Mouse (Mus musculus) kidney, postnatal 0 days (tissue): ENCODE measurements at regions not wholly inside any gene's neighbourhood (a gene's known extent, or its start where the extent isn't known, plus 50 kb on each side); places are given as distances from the start of the nearest gene placed in this dataset.

ENCODE experiments used
- ATAC-seq: fragments of 200-750 bp; cut with Nextera tagmentation; replicated peaks from 2 replicates; pipeline ENCODE4 v1.8.0; 2017; ENCODE audit warnings: low read depth, moderate number of reproducible peaks, moderate TSS enrichment, moderate library complexity; ENCODE audit not compliant: low FRiP score
- DNase-seq: peaks from one replicate; pipeline ENCODE4 v3.0.0-alpha.2; 2016; ENCODE audit warnings: low spot score
- H3K27ac ChIP-seq: fragments of 300-500 bp; sonication (generic); 2 replicates; pipeline ENCODE4 v1.5.1; 2014; ENCODE audit warnings: mild to moderate bottlenecking
- H3K27me3 ChIP-seq: fragments of 300-500 bp; sonication (generic); 2 replicates; pipeline ENCODE4 v1.6.1; 2014; ENCODE audit warnings: low read length, mixed read lengths; ENCODE audit not compliant: insufficient read depth
- H3K36me3 ChIP-seq: fragments of 300-500 bp; sonication (generic); 2 replicates; pipeline ENCODE4 v1.6.1; 2014; ENCODE audit warnings: low read length, mixed read lengths; ENCODE audit not compliant: insufficient read depth
- H3K4me1 ChIP-seq: fragments of 300-500 bp; sonication (generic); replicated peaks from 2 replicates; pipeline ENCODE4 v1.6.1; 2014; ENCODE audit warnings: antibody characterized with exemption, low read length, mixed read lengths; ENCODE audit not compliant: insufficient read depth
- H3K4me2 ChIP-seq: fragments of 300-500 bp; sonication (generic); 2 replicates; pipeline ENCODE4 v1.6.1; 2014; ENCODE audit warnings: mild to moderate bottlenecking, low read length, moderate library complexity, mixed read lengths
- H3K4me3 ChIP-seq: fragments of 300-500 bp; sonication (generic); replicated peaks from 2 replicates; pipeline ENCODE4 v1.5.1; 2014; ENCODE audit warnings: low read depth, low read length
- H3K9ac ChIP-seq: fragments of 300-500 bp; sonication (generic); 2 replicates; pipeline ENCODE4 v1.6.1; 2014; ENCODE audit warnings: low read depth, low read length
- H3K9me3 ChIP-seq: fragments of 300-500 bp; sonication (generic); replicated peaks from 2 replicates; pipeline ENCODE4 v1.6.1; 2016; ENCODE audit warnings: low read length, inconsistent platforms, mixed read lengths
- CTCF ChIP-seq: IDR thresholded peaks from 2 replicates; pipeline ENCODE4 v1.5.1; 2016; ENCODE audit warnings: antibody characterized with exemption, low read depth, mild to moderate bottlenecking, moderate library complexity
- WGBS: fragments of 180-500 bp; shearing (Covaris S2); extraction: QIAGEN DNeasy Blood & Tissue Kit; methylation state at CpG from one replicate; pipeline ENCODE4 v1.1.7; 2014; 5-methylcytosine and 5-hydroxymethylcytosine counted together

DNA sequence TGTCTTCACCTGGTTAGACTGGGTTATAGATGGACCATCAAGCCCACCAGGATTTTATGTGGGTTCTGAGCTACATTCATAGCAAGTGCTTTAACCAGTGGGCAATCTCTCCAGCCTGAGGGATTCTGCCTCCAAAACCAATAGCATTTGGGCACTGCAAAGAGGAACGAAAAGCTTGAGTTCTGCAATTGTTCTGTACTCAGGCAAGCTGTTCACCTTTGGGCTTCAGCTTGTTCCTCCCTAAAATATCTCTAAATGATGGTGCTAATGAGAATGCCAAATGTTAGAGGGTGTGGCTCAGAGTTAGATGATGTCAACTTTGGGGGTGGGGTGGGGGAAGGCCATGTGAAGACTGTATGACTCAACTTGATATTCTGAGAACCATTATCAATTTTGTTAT, 54.8 kb upstream of the Foxk1 start:
- no peak for ATAC-seq
- Histone ChIP-seq H3K36me3 (no peaks in the 10 kb centered on the region), H3K4me2 (no peak overlapping the region), H3K9ac (no peak overlapping the region), H3K4me1 (no peaks in the 10 kb centered on the region), H3K4me3 (no peak overlapping the region), H3K9me3 (no peaks in the 10 kb centered on the region), H3K27me3 (no peaks in the 10 kb centered on the region), H3K27ac (no peak overlapping the region)
- TF ChIP-seq CTCF, result no peak
- no peak for DNase-seq
- 89% methylated on average over 1 of the region's 1 CpGs for WGBS

DNA sequence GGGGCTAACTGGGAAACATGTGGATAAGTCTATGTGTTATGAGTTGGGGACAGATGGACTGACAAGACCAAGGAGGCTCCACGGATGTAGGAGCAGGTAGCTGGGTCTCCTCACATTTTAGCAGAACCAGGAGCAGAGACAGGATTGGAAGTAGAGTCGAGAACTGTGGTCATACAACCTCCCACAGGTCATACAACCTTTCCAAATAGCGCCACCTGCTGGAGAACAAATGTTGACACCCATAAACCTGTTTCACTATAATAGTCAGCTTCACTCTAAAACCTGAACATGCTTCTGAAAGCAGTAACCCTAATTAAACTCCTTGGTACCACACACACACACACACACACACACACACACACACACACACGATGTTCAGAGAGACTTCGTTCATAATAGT, 50.7 kb upstream of the Foxk1 start:
- H3K27ac ChIP-seq, result no peak overlapping the region
- WGBS, result 51% methylated on average over 5 of the region's 5 CpGs
- DNase-seq (no peak), ATAC-seq (no peak)
- no peaks in the 10 kb centered on the region for H3K36me3 ChIP-seq
- no peak overlapping the region for H3K9ac ChIP-seq
- peak; percentile 47 for TF ChIP-seq CTCF
- no peak overlapping the region for H3K4me2 ChIP-seq
- no peaks in the 10 kb centered on the region for H3K27me3 ChIP-seq
- no peaks in the 10 kb centered on the region for H3K9me3 ChIP-seq
- no peaks in the 10 kb centered on the region for H3K4me1 ChIP-seq
- H3K4me3 ChIP-seq, result no peak overlapping the region
